Mouse (Mus musculus) erythroblast, embryonic 14.5 days (primary cell): ENCODE measurements around the gene Mcpt8. TPM values are rescaled to one million over a fixed set of nuclear protein-coding genes. Genes with fewer than 3 reads are reported as not detected.
"Not testable (repeated sequence)": the region's sequence is repeated elsewhere in the genome, so short reads cannot be mapped to it uniquely, and the experiment has no call there.

Experiments
- H3K27me3 ChIP-seq: 2 replicates; pipeline ENCODE4 v1.6.1; 2012; ENCODE audit warnings: inconsistent platforms; ENCODE audit not compliant: control insufficient read depth
- H3K36me3 ChIP-seq: 2 replicates; pipeline ENCODE4 v1.6.1; 2012; ENCODE audit warnings: mild to moderate bottlenecking, inconsistent platforms; ENCODE audit not compliant: control insufficient read depth
- H3K4me1 ChIP-seq: 2 replicates; pipeline ENCODE4 v1.6.1; 2012; ENCODE audit warnings: inconsistent platforms; ENCODE audit not compliant: control insufficient read depth
- H3K4me3 ChIP-seq: replicated peaks from 2 replicates; pipeline ENCODE3; 2012; ENCODE audit warnings: moderate library complexity, mild to moderate bottlenecking, inconsistent platforms
- H3K9me3 ChIP-seq: 2 replicates; pipeline ENCODE4 v1.6.1; 2012; ENCODE audit warnings: low read length, inconsistent platforms, mixed read lengths; ENCODE audit not compliant: control insufficient read depth
- GATA1 ChIP-seq: IDR thresholded peaks from 2 replicates; pipeline ENCODE4 v1.6.1; 2012; ENCODE audit warnings: low read length, inconsistent platforms, mixed read lengths
- TAL1 ChIP-seq: IDR thresholded peaks from 3 replicates; pipeline ENCODE4 v1.6.1; 2012; ENCODE audit warnings: low read length, inconsistent platforms, mixed read lengths
- polyA plus RNA-seq: library from polyadenylated mRNA; stranded (reverse); fragments of >175 nt; gene quantifications from 2 replicates; pipeline ENCODE4 v1.2.3, GENCODE M21; 2012

The Mcpt8 gene
- 0.31 and 0.52 TPM in 2 replicates for polyA plus RNA-seq

- H3K9me3 ChIP-seq, result no peaks in the 10 kb centered on the region
- H3K4me3 ChIP-seq, result no peak within 1 kb of the TSS
- H3K36me3 ChIP-seq, result no peaks in the 10 kb centered on the region
- H3K4me1 ChIP-seq, result no peaks in the 10 kb centered on the region
- H3K27me3 ChIP-seq, result no peaks in the 10 kb centered on the region
- TF ChIP-seq TAL1, result no peak
- TF ChIP-seq GATA1, result no peak
Measured at GRCm38 (mm10) chr14:56085167-56085566, at the start of gene Mcpt8. Gene Mcpt8 (minus strand): TSS chr14:56085273.

GRCm38 (mm10) chr14:56133675-56134074 is 48.6 kb upstream of the Mcpt8 start:
- not testable (repeated sequence) for H3K27me3 ChIP-seq, H3K4me1 ChIP-seq, H3K9me3 ChIP-seq, H3K36me3 ChIP-seq, H3K4me3 ChIP-seq

- H3K4me3 ChIP-seq, H3K9me3 ChIP-seq, H3K36me3 ChIP-seq: not testable (repeated sequence)
Measured at GRCm38 (mm10) chr14:56132508-56132907, 47.4 kb upstream of the Mcpt8 start, which contains the start of gene Gzmd. Gene Gzmd (minus strand): TSS chr14:56132608.

DNA sequence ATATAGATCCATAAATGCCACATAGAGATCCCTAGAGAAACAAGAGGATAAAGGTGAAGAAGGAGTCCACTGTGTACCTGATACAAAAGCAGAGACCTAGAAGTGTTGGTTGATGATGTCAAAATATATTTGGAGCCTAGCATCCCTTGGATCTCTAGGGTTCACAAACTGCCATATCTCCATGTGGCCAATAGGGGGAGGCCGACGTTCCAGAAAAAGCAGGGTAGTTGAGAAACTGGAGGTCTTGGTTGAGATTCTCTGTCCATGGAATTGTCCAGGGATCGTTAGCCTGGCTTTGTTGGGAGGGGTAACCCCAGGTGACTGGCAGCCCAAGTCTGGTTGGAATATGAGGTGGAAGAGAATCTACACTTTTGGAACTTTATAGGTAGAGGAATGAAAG is 43.3 kb upstream of the Mcpt8 start:
- no peaks in the 10 kb centered on the region for H3K27me3 ChIP-seq
- TF ChIP-seq GATA1, result no peak
- no peak for TF ChIP-seq TAL1
- no peak overlapping the region for H3K4me3 ChIP-seq
- no peaks in the 10 kb centered on the region for H3K36me3 ChIP-seq
- no peaks in the 10 kb centered on the region for H3K4me1 ChIP-seq
- no peaks in the 10 kb centered on the region for H3K9me3 ChIP-seq

More at GRCm38 (mm10) chr14:56132508-56132907, 47.4 kb upstream of the Mcpt8 start, which contains the start of gene Gzmd:
- H3K27me3 ChIP-seq, H3K4me1 ChIP-seq: not testable (repeated sequence)

DNA sequence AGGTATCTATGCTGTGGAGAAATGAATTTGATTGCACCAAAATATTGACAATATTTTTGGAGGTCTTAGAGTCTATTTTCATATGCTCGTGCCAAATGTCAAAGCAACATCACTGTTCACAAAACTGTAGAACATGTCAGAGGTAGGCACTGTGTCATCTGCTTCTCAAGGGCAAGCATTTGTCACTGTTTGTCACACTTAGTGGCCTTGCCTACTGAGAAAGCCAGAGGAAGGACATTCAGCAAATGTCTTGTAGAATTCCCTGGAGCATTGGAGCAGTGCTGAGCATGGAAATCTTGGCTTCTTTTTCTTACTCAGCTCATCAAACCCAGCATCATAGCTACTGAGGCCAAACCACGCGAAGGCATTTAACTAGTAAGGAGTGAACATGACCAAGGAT is 38.4 kb upstream of the Mcpt8 start:
- H3K9me3 ChIP-seq, result no peaks in the 10 kb centered on the region
- H3K4me3 ChIP-seq, result no peak overlapping the region
- TF ChIP-seq GATA1, result no peak
- TF ChIP-seq TAL1, result no peak
- no peaks in the 10 kb centered on the region for H3K4me1 ChIP-seq
- no peaks in the 10 kb centered on the region for H3K27me3 ChIP-seq
- H3K36me3 ChIP-seq, result no peaks in the 10 kb centered on the region

DNA sequence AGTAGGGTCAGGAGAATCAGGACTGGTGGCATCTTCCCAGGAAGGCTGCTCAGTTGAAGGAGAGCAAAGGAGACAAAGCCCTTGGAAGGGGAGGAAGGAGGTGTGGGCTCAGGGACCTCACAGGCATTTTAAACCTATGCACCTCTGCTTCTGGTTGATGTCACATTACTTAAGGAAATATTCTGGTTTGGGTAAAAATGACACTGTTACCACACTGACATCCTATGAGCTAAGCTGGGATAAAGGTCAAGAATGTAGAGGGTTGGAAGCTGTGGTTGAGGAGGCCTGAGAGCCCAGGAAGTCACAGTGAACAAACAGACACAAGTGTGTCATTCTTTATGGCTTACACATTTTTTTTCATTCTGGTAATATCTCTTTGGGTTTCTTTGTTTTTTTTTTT is 35.5 kb upstream of the Mcpt8 start, which contains the start of gene Gzme:
Gene Gzme (minus strand): TSS at position 101 of the 400 bp plus-strand sequence.
- H3K9me3 ChIP-seq, result no peaks in the 10 kb centered on the region
- no peaks in the 10 kb centered on the region for H3K27me3 ChIP-seq
- H3K36me3 ChIP-seq, result no peaks in the 10 kb centered on the region
- H3K4me3 ChIP-seq, result no peak within 1 kb of the TSS
- no peaks in the 10 kb centered on the region for H3K4me1 ChIP-seq
- TF ChIP-seq GATA1, result no peak

DNA sequence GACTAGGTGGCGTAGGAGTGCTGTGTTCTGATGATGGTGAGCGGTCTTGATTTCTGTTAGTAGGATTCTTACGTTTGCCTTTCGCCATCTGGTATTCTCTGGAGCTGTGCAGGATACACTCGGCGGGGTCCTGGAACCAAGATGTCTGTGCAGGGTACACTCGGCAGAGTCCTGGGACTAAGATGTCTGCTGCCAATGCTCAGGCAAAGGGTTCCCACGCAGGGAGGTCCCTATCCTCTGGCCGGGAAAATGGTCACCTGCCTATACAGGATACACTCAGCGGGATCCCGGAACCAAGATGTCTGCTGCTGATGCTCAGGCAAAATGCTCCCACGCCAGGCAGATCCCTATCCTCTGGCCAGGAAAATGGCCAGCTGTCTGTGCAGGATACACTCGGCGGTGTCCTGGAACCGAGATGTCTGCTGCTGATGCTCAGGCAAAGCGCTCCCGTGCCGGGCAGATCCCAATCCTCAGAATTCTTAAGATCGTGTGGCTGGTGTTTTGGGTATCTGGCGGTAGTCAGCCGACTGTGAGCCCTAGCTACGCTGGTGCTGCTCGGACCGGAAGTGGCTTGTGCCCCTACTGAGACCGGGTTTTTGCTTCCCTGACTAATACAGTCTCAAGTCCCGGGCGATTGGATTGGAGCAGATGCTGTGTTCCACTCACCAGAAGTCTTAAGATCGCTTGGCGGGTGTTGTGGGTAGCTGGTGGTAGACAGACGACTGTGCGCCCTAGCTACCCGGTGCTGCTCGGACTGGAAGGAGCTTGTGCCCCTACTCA is 30.6 kb upstream of the Mcpt8 start:
- H3K4me3 ChIP-seq, H3K9me3 ChIP-seq, H3K36me3 ChIP-seq, H3K27me3 ChIP-seq, H3K4me1 ChIP-seq: not testable (repeated sequence)

- TF ChIP-seq TAL1, result no peak
- no peak for TF ChIP-seq GATA1
- Histone ChIP-seq H3K4me3 (no peak overlapping the region), H3K36me3 (no peaks in the 10 kb centered on the region), H3K27me3 (no peaks in the 10 kb centered on the region), H3K4me1 (no peaks in the 10 kb centered on the region), H3K9me3 (no peaks in the 10 kb centered on the region)
Measured at GRCm38 (mm10) chr14:56105447-56106180, 20.5 kb upstream of the Mcpt8 start.

- no peak for TF ChIP-seq TAL1
- TF ChIP-seq GATA1, result no peak
- Histone ChIP-seq H3K27me3 (no peaks in the 10 kb centered on the region), H3K4me1 (no peaks in the 10 kb centered on the region), H3K36me3 (no peaks in the 10 kb centered on the region), H3K4me3 (no peak overlapping the region), H3K9me3 (no peaks in the 10 kb centered on the region)
Measured at GRCm38 (mm10) chr14:56105016-56105415, 19.9 kb upstream of the Mcpt8 start.

DNA sequence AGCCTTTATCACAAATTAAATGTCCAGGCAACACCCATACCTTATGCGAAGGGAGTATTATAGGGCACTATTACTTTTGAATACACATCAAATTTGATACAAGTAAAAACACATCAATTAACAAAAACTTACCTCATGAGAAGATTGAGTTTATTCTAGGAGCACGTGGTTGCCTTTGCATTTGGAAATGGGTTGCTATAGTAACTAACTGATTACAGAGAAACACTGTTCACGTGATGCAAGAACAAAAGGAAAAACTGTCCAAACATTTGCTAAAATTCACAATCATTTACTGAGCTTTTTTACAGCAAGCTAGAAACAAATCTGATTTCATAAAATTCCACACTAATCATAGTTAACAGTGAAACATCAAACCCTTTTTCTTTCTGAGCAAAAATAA is 18.4 kb upstream of the Mcpt8 start:
- Histone ChIP-seq H3K4me1 (no peaks in the 10 kb centered on the region), H3K4me3 (no peak overlapping the region), H3K36me3 (no peaks in the 10 kb centered on the region), H3K27me3 (no peaks in the 10 kb centered on the region), H3K9me3 (no peaks in the 10 kb centered on the region)
- TF ChIP-seq GATA1 (no peak), TAL1 (no peak)
